Mouse (Mus musculus) megakaryocyte, adult 5-6 weeks (primary cell): ENCODE data around the gene Gm26741. TPM values are rescaled to one million over a fixed set of nuclear protein-coding genes. Genes with fewer than 3 reads are reported as not detected.

Experiments used
- ATAC-seq: 2 replicates; pipeline ENCODE4 v1.8.0; 2016; ENCODE audit warnings: mild to moderate bottlenecking, inconsistent platforms; ENCODE audit not compliant: poor library complexity, severe bottlenecking
- total RNA-seq, 2 experiments: library from RNA; stranded (forward) in 1 of 2; stranded (reverse) in 1 of 2; fragments of 153-499, 151-499 nt in 1 of 2; fragments of 221-1000, 200-1000 nt in 1 of 2; gene quantifications; 2 replicates each; pipeline versions ENCODE4 v1.2.3 to v1.2.4; 2015 to 2017

Gene Gm26741
- total RNA-seq, 2 experiments from 2014 or later: not detected

GRCm38 (mm10) chr10:52388922-52389430 is 30.4 kb downstream of the Gm26741 start, which contains the start of gene Nepn:
Gene Nepn (plus strand): TSS chr10:52388972.
- no peak for ATAC-seq

- no peak for ATAC-seq
These were observed 30.9 kb downstream of the Gm26741 start for GRCm38 (mm10) chr10:52389438-52389837.

GRCm38 (mm10) chr10:52391208-52391607 is 32.6 kb downstream of the Gm26741 start:
- no peak for ATAC-seq

- ATAC-seq: no peak
These were observed 38.1 kb downstream of the Gm26741 start for GRCm38 (mm10) chr10:52396647-52397046.

- no peak for ATAC-seq
These were observed 40.1 kb downstream of the Gm26741 start for GRCm38 (mm10) chr10:52398715-52399114.

- ATAC-seq: no peak
These were observed 41.2 kb downstream of the Gm26741 start for GRCm38 (mm10) chr10:52399722-52400121.

DNA sequence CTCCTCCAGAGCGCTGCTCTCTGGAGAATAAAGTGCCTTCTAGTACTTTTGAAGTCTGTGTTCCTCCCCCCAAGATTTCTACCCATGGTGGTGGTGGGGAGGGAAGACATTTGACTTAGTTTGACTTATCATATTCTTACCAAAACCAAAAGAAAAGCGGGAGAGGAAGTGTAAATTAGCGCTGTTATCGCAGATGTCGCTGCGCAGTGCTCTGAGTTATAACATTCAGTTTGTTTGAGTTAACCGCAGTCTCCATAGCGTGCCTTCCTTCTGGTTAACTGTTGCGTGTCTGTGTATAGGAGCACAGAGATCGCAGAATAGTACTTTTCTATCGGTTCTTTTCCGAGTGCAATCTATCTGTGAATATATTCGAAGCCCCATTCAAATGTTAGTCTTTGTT is 46.6 kb downstream of the Gm26741 start:
- ATAC-seq: no peak

GRCm38 (mm10) chr10:52407526-52407925 is 49.0 kb downstream of the Gm26741 start:
- ATAC-seq: no peak

Other genes starting within 250 kb of the Gm26741 start
- gene Ros1, start 163.5 kb upstream of the Gm26741 start, total RNA-seq (2015): not detected in 2 replicates
- not detected in 2 replicates for gene Ros1, start 163.5 kb upstream of the Gm26741 start, total RNA-seq (2017)
- gene Dcbld1, start 125.1 kb upstream of the Gm26741 start, total RNA-seq (2015): 0.48 TPM in 1 of 2 replicates, not detected in the other
- not detected in 2 replicates for gene Dcbld1, start 125.1 kb upstream of the Gm26741 start, total RNA-seq (2017)
- 15.8 and 17.0 TPM in 2 replicates for gene Gopc, start 23.4 kb downstream of the Gm26741 start, total RNA-seq (2015)
- 17.4 and 19.8 TPM in 2 replicates for gene Gopc, start 23.4 kb downstream of the Gm26741 start, total RNA-seq (2017)
- gene Nepn, start 30.2 kb downstream of the Gm26741 start, total RNA-seq (2015): not detected in 2 replicates
- gene Nepn, start 30.2 kb downstream of the Gm26741 start, total RNA-seq (2017): not detected in 2 replicates
- 22.0 and 22.7 TPM in 2 replicates for gene Nus1, start 58.8 kb downstream of the Gm26741 start, total RNA-seq (2015)
- 18.7 and 19.6 TPM in 2 replicates for gene Nus1, start 58.8 kb downstream of the Gm26741 start, total RNA-seq (2017)